Mouse (Mus musculus): ENCODE results near the gene Mylpf. TPM values are rescaled to one million over a fixed set of nuclear protein-coding genes. Genes with fewer than 3 reads are reported as not detected.

The Mylpf gene
- 1.5 and 8.6 TPM in 2 replicates for total RNA-seq (2014; rRNA removed)
- polyA plus RNA-seq (2012; rRNA removed) = 0.71 and 0.93 TPM in 2 replicates

- peak within 1 kb of the TSS; percentile 78 for H3K9ac ChIP-seq (ENCODE audit: low read depth, low read length)
- DNase-seq (ENCODE audit: extremely low read depth, low read depth, low spot score) = peak; percentile 100
- peak within 1 kb of the TSS; percentile 54 for H3K27ac ChIP-seq (replicated peaks; ENCODE audit: insufficient read depth, low read depth, low read length)
- peak within 1 kb of the TSS; percentile 78 for H3K4me3 ChIP-seq (ENCODE audit: insufficient read depth, low read depth, low read length)
- under 1% methylated on average over 42 of the region's 44 CpGs for WGBS
- peaks cover 11% of the 10 kb centered on the region for H3K79me2 ChIP-seq (ENCODE audit: control insufficient read depth, insufficient read depth, low read length)
- H3K36me3 ChIP-seq (ENCODE audit: control insufficient read depth, insufficient read depth, low read length) = no peaks in the 10 kb centered on the region
- peaks cover 7% of the 10 kb centered on the region for H3K4me1 ChIP-seq (ENCODE audit: control insufficient read depth, insufficient read depth, low read length)
- no peaks in the 10 kb centered on the region for H3K27me3 ChIP-seq (ENCODE audit: control insufficient read depth, insufficient read depth, low read length)
- TF ChIP-seq POLR2A (IDR thresholded peaks at IDR 0.05; ENCODE audit: extremely low read depth, insufficient read depth, low read length) = peak; percentile 74; the same call in 1 of the 2 replicates
- TF ChIP-seq CTCF (IDR thresholded peaks at IDR 0.05; ENCODE audit: low read depth, low read length) = peak; percentile 82
Observed at GRCm38 (mm10) chr7:127208553-127209438, at the start of gene Mylpf. Gene Mylpf, plus strand, starts transcription at chr7:127208890.

- 74% methylated on average over 5 of the region's 5 CpGs for WGBS
- Histone ChIP-seq H3K79me2 (ENCODE audit: control insufficient read depth, insufficient read depth, low read length) (no peaks in the 10 kb centered on the region), H3K9ac (ENCODE audit: low read depth, low read length) (no peak overlapping the region), H3K27ac (replicated peaks; ENCODE audit: insufficient read depth, low read depth, low read length) (no peak overlapping the region), H3K4me3 (ENCODE audit: insufficient read depth, low read depth, low read length) (no peak overlapping the region), H3K4me1 (ENCODE audit: control insufficient read depth, insufficient read depth, low read length) (no peaks in the 10 kb centered on the region), H3K27me3 (ENCODE audit: control insufficient read depth, insufficient read depth, low read length) (no peaks in the 10 kb centered on the region), H3K36me3 (ENCODE audit: control insufficient read depth, insufficient read depth, low read length) (no peaks in the 10 kb centered on the region)
- peak; percentile 82 for DNase-seq (ENCODE audit: extremely low read depth, low read depth, low spot score)
- TF ChIP-seq CTCF (IDR thresholded peaks at IDR 0.05; ENCODE audit: low read depth, low read length) = no peak
- TF ChIP-seq POLR2A (IDR thresholded peaks at IDR 0.05; ENCODE audit: extremely low read depth, insufficient read depth, low read length) = no peak
Observed at GRCm38 (mm10) chr7:127162546-127162945, 46.1 kb upstream of the Mylpf start.

GRCm38 (mm10) chr7:127164002-127164401 is 44.7 kb upstream of the Mylpf start:
- Histone ChIP-seq H3K36me3 (ENCODE audit: control insufficient read depth, insufficient read depth, low read length) (no peaks in the 10 kb centered on the region), H3K79me2 (ENCODE audit: control insufficient read depth, insufficient read depth, low read length) (no peaks in the 10 kb centered on the region), H3K27me3 (ENCODE audit: control insufficient read depth, insufficient read depth, low read length) (no peaks in the 10 kb centered on the region), H3K9ac (ENCODE audit: low read depth, low read length) (no peak overlapping the region), H3K4me1 (ENCODE audit: control insufficient read depth, insufficient read depth, low read length) (no peaks in the 10 kb centered on the region), H3K27ac (replicated peaks; ENCODE audit: insufficient read depth, low read depth, low read length) (no peak overlapping the region), H3K4me3 (ENCODE audit: insufficient read depth, low read depth, low read length) (no peak overlapping the region)
- WGBS = 83% methylated on average over 4 of the region's 4 CpGs
- TF ChIP-seq POLR2A (IDR thresholded peaks at IDR 0.05; ENCODE audit: extremely low read depth, insufficient read depth, low read length) (no peak), CTCF (IDR thresholded peaks at IDR 0.05; ENCODE audit: low read depth, low read length) (no peak)
- DNase-seq (ENCODE audit: extremely low read depth, low read depth, low spot score) = no peak

GRCm38 (mm10) chr7:127165607-127166493 is 42.8 kb upstream of the Mylpf start:
- Histone ChIP-seq H3K27ac (replicated peaks; ENCODE audit: insufficient read depth, low read depth, low read length) (no peak overlapping the region), H3K9ac (ENCODE audit: low read depth, low read length) (no peak overlapping the region), H3K4me3 (ENCODE audit: insufficient read depth, low read depth, low read length) (no peak overlapping the region), H3K36me3 (ENCODE audit: control insufficient read depth, insufficient read depth, low read length) (no peaks in the 10 kb centered on the region), H3K27me3 (ENCODE audit: control insufficient read depth, insufficient read depth, low read length) (no peaks in the 10 kb centered on the region), H3K79me2 (ENCODE audit: control insufficient read depth, insufficient read depth, low read length) (no peaks in the 10 kb centered on the region), H3K4me1 (ENCODE audit: control insufficient read depth, insufficient read depth, low read length) (no peaks in the 10 kb centered on the region)
- TF ChIP-seq CTCF (IDR thresholded peaks at IDR 0.05; ENCODE audit: low read depth, low read length) = no peak
- TF ChIP-seq POLR2A (IDR thresholded peaks at IDR 0.05; ENCODE audit: extremely low read depth, insufficient read depth, low read length) = no peak
- DNase-seq (ENCODE audit: extremely low read depth, low read depth, low spot score) = peak; percentile 16
- WGBS = 87% methylated on average over 12 of the region's 12 CpGs

- WGBS = 91% methylated on average over 5 of the region's 5 CpGs
- no peak overlapping the region for H3K27ac ChIP-seq (replicated peaks; ENCODE audit: insufficient read depth, low read depth, low read length)
- DNase-seq (ENCODE audit: extremely low read depth, low read depth, low spot score) = no peak
- H3K4me3 ChIP-seq (ENCODE audit: insufficient read depth, low read depth, low read length) = no peak overlapping the region
- TF ChIP-seq POLR2A (IDR thresholded peaks at IDR 0.05; ENCODE audit: extremely low read depth, insufficient read depth, low read length) = no peak
- TF ChIP-seq CTCF (IDR thresholded peaks at IDR 0.05; ENCODE audit: low read depth, low read length) = no peak
- H3K79me2 ChIP-seq (ENCODE audit: control insufficient read depth, insufficient read depth, low read length) = no peaks in the 10 kb centered on the region
- H3K27me3 ChIP-seq (ENCODE audit: control insufficient read depth, insufficient read depth, low read length) = no peaks in the 10 kb centered on the region
- H3K9ac ChIP-seq (ENCODE audit: low read depth, low read length) = no peak overlapping the region
- H3K36me3 ChIP-seq (ENCODE audit: control insufficient read depth, insufficient read depth, low read length) = no peaks in the 10 kb centered on the region
- H3K4me1 ChIP-seq (ENCODE audit: control insufficient read depth, insufficient read depth, low read length) = no peaks in the 10 kb centered on the region
Observed at GRCm38 (mm10) chr7:127166501-127166900, 42.2 kb upstream of the Mylpf start.
